Mouse (Mus musculus) WW6 (cell line): Measurements from ENCODE around the gene Olfr878.

Experiments
- DNase-seq: peaks from one replicate; pipeline ENCODE4 v3.0.0-alpha.2; 2013; ENCODE audit warnings: low read depth, low spot score

Gene Olfr878

DNA sequence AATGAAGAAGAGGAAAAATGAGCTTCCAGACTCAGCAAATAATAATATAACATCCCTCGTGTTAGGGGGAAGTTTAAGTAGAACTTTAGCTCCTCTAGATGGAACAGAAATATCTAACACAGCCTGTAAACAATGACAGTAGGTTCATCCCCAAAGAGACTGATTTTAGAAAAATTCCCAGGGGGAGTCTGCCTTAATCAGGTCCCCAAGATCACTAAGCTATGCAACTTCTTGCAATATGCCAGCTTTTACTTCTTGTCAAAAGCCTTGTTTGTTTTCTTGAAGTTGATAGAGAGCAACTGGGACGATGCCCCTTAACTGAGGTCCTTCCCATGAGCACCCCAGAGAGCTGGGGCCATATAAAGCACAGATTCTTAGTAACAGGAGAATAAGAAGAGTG, at the start of gene Olfr878:
Gene Olfr878 (plus strand): TSS at position 301 of the 400 bp plus-strand sequence.
- no peak for DNase-seq

DNA sequence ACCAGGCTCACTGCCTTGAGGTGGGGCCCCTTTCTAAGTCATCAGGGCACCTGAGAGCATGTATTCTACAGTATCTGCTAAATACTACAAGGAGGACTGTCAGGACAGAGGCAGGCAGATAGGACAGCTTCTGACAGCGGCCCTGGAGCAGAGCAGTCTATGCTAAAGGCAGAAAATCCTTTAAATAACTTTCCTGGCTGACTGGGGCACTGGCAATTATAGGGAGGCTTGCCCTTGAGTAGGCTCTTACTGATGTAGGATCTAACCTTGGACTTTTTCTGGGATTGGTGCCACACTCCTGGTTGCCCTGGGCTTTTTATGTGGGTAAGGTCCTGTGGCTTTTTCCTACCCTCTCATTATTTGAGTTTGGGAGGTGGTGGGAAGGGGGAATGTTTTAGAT, 47.4 kb upstream of the Olfr878 start:
- no peak for DNase-seq

DNA sequence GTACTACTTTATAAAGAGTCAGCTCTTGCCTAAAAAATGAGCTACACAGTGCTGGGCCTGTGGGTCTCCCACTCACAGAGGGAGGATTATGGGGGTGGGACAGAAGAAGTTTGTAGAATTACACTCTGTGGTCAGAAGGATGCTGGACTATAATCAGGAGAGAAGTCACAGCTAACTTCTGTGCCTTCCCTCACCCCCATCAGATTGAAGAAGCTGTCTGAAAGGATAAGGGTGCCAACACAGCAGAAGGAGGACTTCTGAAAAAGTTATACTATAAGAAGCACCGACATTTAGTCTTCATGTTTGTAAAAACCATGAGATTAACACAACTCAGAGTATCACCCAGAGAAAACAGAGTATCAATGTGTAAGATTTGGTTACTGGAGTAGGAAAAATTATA, 46.5 kb upstream of the Olfr878 start:
- no peak for DNase-seq

DNA sequence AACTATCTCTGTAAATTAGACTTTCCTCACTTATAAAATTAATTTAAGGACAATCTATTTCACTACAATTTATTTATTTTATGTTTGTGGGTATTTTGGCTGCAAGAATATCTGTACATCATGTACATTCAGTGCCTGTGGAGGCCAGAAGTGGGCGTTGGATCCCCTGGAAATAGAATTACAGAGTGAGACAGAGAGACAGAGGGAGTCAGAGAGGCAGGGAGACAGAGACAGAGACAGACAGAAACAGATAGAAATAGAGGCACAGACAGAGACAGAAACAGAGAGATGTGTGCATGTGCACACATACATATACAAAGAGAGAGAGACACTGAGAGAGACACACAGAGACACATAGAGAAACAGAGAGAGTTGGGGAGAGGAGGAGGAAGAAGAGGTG, 46.1 kb upstream of the Olfr878 start:
- DNase-seq: no peak

DNA sequence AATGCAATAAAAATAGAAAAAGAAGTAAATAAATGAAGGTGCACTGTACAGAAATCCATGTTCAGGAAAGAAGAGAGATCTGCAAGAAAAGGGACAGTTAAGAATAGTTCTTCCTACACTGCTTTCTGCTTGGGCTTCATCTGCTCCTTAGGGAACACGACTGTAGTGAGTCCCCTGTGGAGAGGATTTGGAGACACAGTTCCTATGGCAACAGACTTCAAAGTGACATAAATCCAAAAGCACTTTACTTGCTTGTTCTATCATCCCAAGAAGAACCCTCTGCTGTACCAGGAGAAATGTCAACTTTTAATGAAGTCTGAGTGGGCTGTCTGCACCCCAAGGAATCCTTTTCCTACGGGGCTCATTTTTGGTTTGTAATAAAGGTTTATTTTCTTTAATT, 26.7 kb upstream of the Olfr878 start:
- no peak for DNase-seq

DNA sequence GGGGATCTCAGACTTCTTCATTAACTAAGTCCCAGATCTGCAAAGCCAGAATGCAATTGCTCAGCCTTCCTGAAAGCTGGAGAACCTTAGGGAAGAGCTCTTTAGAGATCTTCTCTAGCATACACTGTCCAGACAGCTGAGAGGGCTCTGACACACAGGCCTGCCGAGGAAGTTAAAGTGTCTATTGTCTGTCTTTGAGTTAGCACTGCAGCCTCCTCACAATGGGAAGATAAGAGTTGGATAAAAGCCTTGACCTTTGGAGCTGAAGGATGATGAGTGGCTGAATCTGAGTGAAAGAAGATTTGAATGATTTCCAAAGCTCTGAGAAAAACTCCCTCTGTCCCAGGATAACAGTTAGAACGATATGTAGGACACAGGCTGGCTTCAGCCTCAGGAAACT, 21.0 kb upstream of the Olfr878 start, which contains the start of gene Olfr145:
Gene Olfr145 (plus strand): TSS at position 64 of the 400 bp plus-strand sequence.
- no peak for DNase-seq

DNA sequence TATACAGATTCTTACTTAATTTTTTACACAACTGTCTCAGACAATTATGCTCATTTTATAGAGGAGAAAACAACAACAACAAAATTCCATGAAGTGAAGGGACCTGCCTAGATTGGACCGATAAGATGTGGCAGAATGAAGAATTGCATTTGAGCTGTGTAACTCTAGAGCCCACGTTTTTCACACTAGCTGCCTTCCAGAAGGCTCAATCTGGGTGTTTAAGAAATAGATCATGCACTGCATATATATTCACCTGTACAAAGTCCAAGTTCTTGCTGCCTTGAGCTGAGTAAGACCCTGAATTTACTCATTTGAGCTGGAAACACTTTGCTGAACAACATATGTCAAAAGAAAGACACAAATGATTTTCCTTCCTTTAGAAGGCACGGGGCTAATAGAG, 12.1 kb upstream of the Olfr878 start:
- no peak for DNase-seq

DNA sequence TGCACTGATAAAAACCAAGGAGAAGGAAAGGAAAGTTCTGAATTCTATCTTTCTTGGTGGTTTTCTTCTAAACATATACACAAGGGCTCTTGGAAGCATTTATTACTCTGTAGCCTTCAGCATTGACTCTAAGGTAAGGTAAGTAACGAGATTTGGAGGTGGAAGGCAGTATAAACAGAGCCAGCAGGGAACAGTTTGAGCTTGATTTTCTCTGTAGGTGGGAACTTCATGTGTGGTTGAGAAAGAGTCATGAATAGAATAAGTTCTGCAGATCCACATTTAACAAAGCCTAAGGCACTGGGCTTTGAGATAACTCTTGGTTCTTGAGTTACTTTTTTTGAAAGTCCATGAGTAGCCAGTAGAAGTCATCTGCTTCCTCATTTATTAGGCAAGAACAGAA, 378 bp downstream of the Olfr878 start:
- no peak for DNase-seq

DNA sequence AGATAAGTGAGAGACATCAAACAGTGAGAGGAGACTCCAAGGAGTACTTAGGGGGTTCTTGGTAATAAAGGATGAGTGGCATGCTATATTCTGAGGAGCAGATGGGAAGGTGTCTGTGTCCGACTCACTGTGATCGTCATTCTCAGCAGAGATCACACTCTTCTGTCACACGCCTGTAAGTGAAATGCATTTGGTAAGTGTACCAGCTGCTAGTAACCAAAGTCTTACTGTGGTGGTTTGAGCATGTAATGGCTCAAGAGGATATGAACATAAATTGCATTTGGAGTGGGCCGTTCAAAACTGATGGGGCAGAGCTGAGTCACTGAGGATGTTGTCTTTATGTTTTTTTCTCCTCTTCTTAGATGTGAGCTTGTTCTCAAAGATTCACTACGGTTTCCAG, 6.6 kb downstream of the Olfr878 start:
- DNase-seq: no peak

DNA sequence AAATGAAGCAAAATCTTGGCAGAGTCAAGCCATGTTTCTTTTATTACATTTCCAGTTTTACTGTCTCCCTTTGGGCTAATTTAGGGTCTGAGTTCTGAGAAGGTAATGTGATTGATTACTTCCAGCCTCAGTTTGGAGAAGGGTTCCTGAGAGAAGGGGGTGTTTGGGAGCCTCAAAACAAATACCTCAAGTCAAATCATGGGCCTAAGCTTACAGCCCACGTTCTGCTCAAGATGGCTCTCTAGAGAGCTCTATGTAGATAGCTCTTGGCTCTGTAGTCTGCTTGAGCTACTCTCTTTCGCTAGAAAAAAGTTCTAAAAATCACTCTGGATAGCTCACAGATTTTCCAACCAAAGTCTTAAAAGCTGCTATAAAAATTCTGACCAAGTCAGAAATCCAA, 7.8 kb downstream of the Olfr878 start:
- DNase-seq: no peak

DNA sequence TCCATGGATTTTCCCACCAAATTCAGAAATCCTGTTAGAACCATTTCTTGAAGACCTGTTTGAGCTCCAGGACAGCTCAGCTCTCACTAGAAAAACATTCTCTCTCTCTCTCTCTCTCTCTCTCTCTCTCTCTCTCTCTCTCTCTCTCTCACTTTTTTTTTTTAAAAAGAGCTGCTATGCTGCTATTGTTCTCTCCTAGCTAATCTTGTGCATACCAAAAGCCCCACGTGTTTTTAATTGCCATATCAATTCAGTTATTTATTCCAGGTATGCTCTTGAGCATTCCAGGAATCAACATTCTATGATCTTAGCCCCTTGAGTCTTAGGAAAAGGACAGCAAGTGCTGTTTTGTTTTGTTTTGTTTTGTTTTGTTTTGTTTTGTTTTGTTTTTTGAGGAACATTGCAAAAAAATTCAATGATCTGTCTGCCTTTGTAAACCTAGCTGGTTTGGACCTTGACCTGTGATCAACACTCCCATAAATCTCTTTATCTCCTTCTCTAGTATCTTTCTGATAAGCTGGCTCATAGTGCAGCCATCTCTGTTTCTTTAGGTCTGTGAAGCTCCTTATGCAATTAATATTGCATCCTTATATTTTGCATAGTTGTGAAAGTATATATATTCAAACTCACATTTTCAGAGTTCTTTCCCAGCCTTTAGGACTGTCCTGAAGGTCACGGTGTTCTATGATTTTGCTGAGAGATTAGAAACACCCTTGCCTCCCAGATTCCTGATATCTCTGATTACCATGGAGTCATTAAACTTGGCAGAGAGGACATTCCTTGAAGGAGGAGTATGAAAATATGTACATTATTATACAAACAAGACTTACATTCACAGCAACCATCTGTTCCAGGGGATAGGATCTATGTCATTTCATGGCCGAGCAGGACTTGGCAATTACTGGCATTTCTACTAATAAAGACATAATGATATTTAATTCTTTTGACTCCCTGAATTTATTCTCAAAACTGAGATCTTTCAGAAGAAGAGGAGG, 8.7 kb downstream of the Olfr878 start:
- no peak for DNase-seq

DNA sequence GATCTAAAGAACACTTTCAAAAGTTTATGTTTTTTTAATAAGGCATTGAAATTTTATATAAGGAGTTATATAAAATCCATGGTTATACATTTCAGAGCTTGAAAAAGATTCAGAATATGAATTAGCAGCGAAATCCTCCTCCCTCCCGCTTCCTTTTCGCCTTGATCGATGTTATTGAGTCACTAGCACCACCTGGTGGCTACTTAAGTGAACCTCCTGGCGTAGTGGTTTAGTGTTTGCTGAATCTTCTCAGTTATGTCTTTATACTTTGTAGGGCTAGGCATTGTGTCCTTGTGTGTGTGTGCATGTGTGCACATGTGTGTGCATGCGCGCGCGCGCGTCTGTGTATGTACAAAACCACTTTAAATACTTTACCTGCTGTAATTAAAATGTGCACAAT, 14.9 kb downstream of the Olfr878 start:
- DNase-seq: peak; percentile 43

DNA sequence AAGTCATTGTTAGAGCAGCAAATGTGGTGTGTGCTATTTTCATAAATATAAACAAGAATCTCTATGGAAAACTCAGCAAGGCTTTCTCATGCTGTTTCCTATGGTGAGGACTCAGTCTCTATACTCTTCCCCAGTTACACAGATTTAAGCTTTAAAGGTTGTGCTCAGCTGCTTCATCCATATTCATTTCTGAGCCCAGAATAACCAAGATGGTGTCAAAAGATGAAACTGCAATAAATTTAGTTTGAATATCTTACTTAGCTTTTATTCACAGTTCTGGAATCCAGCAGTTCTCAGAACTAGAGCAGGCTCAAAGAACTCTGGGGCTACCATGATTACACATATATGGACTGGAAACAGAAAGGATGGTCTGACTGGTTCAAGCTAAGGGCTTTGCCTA, 16.5 kb downstream of the Olfr878 start:
- no peak for DNase-seq

DNA sequence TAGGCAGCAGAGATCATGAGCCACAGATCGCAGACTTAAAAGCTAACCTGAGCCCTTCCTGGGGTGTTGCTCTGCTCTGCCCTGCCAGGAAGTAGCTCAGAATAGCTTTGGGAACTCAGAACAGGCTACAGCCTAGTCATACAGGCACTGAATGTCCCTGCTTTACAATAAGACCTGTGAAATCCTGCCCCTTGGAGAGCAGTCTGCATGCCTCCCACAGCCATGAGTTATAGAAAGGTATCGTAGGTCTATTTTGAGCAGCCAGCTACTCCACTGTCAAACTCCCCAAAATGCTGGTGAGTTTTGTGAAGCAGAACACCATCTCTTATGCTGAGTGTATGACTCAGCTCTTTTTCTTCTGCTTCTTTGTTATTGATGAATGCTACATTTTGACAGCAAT, 23.5 kb downstream of the Olfr878 start:
- DNase-seq: no peak
